Mouse (Mus musculus) kidney, adult 18-20 months (tissue): Measurements from ENCODE around the gene Tmem191c.

Experiments
- DNase-seq: peaks from one replicate; pipeline ENCODE4 v3.0.0; 2021

Tmem191c gene

DNA sequence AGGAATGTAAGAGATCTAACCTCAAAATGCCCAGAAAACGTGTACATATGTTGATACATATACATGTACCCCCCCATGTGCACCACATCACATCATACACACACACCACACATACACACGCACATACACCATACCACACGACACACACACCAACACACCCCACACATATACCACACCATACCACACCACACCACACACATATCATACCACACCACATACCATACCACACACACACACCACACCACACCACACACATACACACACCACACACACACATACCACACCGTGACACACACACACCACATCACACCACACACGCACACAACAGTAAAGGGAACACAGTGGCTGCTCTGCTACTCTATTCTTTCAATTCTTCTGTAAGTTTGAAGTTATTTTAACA, 56.0 kb downstream of the Tmem191c start:
- DNase-seq = no peak
